Mouse (Mus musculus) hematopoietic stem cell, adult 5-6 weeks (primary cell): ENCODE results near the gene Ppp1r26. TPM values are rescaled to one million over a fixed set of nuclear protein-coding genes. Genes with fewer than 3 reads are reported as not detected.
"Not testable (repeated sequence)": the region's sequence is repeated elsewhere in the genome, so short reads cannot be mapped to it uniquely, and the experiment has no call there.

Source experiments
- ATAC-seq, 2 experiments: fragments of 125-278 bp in 1 of 2; replicated peaks in 1 of 2; 2 replicates each; pipeline ENCODE4 v1.8.0; 2016 to 2017; ENCODE audit warnings: inconsistent platforms in 2 of 2, mild to moderate bottlenecking in 2 of 2, moderate number of reproducible peaks in 2 of 2, low read depth in 1 of 2, moderate TSS enrichment in 1 of 2; ENCODE audit not compliant: low FRiP score in 2 of 2, poor library complexity in 2 of 2, severe bottlenecking in 2 of 2, insufficient read depth in 1 of 2, low TSS enrichment in 1 of 2
- total RNA-seq: library from RNA; stranded (forward); fragments of 172-1452, 232-1000 nt; gene quantifications from 2 replicates; pipeline ENCODE4 v1.2.3, GENCODE M21; 2017

The Ppp1r26 gene
- total RNA-seq, 1 experiment from 2014 or later = 11.7 TPM

DNA sequence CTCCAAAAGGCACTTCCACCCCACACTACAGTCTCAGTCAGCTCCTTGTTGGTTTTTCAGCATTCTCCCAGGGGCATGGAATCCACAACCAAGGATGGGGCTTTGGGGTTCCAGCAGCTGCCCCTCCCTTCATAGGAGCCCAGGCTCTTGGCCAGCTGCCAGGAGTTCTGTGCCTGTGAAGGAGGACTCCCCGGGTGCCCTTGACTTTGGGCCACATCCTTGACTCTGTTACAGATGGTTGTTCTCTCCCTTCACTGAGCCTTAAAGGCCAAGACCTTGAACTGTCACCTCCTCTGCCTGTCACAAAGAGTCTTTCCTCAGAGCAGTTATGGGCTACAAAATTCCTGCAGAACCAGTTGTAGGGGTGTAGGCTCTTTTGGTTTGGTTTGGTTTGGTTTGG lies 13.8 kb upstream of the Ppp1r26 start:
- ATAC-seq = no peak

DNA sequence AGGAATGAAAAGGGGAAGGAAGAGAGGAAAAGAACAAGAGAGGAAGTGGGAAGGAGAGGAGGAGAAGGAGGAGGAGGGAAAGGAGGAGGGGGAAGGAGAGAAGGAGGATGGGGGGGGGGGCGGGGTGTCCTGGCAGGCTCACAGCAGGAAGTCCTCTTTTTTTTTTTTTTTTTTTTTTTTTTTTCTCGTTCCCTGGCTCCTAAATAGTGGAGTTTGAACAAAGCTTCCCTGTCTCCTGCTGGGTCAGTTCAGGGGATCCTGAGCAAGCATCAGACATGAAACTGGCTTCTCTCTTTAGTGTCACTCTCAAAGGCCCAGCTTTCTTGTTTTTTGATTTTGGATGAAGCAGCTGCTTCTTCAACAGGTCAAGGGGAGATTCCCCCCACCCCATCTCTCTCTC lies 13.1 kb upstream of the Ppp1r26 start:
- ATAC-seq = no peak

DNA sequence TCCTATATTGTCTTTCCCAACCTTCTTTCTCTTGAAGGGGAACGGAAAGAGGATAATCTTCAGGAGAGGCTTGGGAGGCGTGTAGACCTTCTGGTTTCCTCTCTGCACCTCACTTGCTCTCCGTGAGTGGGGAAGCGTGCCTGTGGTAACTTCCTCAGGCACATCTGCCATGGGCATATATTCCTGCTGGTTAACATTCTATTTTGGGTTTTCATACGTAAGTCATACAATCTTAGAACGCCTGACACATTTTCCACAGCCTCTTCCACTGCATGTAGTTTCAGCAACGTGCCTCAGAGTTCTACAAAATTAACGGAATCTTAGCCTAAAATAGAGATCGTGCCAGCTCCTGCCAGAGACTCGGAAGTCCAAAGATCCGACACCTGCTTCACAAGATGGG lies 11.2 kb upstream of the Ppp1r26 start:
- no peak for ATAC-seq

DNA sequence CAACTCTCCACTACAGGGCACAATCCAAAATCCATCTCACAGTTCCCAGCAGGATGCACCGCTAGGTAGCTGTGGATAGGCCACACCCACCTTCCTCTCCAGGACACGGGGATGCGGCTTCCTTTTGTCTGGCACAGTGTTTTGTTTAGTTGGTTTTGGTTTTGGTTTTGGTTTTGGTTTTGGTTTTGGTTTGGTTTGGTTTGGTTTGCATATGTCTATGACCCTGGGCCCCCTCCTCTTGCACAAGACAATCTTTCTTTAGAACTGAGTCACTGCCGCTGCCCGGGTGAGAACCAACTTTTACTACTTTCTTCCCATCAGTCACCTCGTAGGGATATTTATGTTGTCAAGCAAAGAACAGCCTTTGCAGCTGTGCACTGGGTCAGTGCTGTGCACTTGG lies 5.8 kb upstream of the Ppp1r26 start:
- no peak for ATAC-seq

DNA sequence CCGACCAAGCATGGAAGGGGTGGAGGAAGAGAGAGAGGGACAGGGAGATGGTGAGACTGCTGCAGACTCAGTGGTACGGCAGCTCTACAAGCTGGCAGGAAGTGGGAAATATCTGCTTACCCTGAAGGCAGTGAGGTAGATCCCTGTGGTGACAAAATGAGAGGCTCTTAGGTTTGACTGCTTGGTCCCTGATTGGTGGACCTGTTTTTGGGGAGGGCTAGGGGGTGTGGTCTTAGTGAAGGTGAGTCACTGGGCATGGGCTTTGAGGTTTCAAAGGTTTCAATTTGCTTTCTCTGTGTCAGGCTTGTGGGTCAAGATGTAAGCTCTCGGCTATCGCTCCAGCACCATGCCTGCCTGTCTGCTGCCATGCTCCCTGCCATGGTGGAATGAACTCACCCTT lies 1.5 kb upstream of the Ppp1r26 start:
- 0 out of 4 replicates have a peak, but pooled peaks of 1 of the 2 experiments have one; percentile 12 for ATAC-seq

DNA sequence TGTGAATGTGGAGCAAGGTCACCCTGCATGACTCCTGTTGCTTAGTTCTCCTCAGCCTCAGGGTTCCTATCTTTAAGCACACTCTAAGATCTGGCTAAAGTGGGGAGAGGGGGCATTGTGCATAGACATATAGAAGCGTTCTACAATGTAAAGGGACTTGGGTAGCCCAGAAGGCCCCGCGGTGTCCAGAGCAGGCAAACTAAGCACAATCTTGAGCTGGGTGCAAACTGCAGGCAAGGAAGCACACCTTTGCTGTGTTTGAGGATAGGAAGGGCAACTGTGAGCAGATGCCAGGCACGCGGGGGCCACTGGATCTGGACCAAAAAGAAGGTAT lies 452 bp upstream of the Ppp1r26 start:
- ATAC-seq = no peak

DNA sequence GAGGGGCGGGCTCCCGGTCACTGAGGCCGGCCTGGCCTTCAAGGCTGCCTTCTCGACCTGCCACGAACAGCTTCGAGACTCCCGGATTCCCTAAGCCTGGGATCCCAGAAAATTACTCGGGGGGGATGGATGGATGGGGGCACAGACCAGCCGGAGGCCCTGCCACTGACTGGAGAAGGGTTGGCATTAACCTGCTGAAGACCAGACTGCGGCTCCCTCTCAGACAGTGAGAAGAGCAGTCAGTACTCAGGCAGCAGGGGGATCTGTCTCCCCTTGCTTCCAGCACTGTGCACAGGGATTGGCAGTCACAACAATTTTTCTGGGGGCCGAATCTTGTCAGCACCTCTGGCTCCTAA lies 693 bp downstream of the Ppp1r26 start:
- no peak for ATAC-seq

DNA sequence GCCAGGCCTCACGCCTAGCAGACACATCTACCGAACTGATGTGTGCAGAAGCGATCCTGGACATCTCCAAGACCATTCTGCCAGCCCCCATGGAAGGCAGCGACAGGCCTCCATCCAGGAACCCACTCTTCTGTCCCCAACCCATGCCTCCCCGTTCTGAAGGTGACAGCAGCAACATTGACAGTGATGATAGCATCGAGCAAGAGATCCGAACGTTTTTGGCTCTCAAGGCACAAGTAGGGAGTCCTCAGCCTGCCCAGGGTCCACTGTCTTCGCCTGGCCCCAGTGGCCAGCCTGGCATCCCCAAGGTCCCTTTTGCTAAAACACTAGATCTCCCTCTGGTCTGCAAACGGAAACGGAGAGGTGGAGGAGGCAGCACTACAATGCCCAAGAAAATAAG lies 5.1 kb downstream of the Ppp1r26 start:
- ATAC-seq = no peak

DNA sequence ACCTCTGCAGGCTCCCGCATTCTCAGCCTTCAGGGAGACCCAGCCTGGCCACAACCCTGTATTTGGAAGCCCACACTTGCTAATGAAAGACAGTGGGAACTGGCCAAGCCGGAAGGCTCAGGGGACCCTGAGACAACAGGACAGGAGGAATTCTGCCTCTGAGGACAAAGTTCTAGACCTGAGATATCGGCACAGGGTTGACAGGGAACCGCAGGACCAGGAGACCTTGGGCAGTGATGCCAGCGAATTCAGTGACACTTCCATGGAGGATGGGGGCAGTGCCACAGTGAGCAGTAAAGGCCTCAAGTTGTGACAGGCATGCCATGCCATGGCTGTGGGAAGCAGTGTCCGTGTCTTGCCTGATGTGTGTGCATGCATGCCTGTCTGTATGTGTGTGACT lies 6.9 kb downstream of the Ppp1r26 start:
- ATAC-seq = no peak

DNA sequence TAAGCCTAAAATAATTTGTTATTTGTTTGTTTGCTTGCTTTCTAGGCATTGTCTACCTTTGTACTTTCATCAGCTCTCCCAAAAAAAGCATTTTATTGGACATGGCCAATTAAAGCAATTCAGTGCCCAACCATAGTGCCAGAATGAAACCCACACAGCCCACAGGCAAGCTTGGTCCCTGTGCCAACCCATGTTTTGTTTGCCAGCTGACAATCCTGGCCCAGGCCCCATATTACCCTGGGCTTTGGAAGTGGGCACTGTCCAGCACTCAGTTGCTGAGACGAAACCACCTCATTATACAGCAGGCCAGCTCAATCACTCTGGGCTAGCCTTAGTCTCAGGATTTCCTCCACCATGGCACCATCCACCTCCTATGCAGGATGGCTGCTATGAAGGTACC lies 10.0 kb downstream of the Ppp1r26 start:
- no peak for ATAC-seq

DNA sequence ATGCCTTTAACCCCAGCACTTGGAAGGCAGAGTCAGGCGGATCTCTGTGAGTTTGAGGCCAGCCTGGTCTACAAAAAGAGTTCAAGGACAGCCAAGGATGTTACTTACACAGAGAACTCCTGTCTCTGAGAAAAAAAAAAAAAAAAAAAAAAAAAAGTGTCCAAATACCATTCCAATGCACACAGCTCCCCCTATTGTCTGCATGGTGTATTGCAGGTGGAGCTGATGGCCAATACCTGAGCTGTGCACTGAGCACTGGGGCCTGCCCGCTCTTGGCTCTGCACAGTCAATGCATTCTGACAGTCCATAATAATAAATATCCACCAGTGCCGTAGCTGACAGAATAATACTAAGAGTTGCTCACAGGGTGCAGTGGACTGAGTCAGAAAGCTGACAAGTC lies 17.3 kb downstream of the Ppp1r26 start:
- no peak; a peak in 1 of 4 replicates for ATAC-seq

DNA sequence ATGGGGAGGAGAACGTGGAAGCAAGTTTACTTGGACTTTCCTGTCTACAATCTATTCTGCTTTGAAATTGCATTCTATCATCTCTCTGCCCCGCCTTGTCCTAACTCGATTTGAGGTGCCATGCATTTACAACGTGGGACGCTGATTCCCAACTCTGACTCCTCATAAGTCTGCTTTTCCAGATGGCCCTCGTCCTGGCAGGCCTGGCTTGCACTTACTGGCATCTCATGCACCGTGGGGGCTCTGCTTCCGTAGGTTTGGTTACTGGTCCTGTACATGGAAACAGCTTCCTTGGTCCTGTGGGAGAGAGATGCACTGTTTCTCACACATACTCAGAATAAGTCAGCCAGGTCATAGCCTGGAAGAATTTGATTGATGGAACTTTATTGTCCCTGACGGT lies 18.3 kb downstream of the Ppp1r26 start:
- no peak for ATAC-seq

DNA sequence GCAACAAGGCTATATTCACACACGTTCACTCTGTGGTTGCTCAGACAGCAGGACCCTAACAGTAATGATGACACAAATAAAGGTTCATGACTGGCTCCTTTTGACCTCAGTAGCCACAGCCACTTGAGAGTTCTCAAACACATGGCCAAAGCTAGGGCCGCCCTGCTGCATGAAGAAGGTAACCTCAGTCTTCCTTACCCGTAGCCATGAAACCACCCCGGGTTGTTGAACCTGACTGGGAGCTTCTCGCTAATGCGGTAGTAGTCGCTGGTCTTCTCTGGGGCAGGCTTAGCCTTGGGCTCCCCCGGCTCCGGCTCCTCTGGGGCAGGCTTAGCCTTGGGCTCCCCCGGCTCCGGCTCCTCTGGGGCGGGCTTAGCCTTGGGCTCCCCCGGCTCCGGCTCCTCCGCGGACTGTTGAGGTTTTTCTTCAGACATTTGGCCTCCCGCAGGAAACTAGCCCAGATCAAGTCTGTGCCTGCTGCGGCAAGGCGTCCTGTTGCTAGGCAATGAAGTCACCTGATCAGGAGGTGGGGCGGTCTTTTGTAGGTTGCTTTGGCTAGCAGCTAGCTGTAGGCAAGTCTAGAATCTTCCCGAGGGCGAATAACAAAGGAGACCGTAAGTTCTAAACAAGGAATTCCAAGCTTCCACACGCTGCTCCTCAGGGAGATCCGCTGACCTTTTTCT lies 19.4 kb downstream of the Ppp1r26 start, which contains the start of gene 1700007K13Rik:
TSS of gene 1700007K13Rik (minus strand) at position 497 of the 683 bp plus-strand sequence.
- ATAC-seq = peak; percentile 67 to 78; a peak in 3 of 4 replicates

DNA sequence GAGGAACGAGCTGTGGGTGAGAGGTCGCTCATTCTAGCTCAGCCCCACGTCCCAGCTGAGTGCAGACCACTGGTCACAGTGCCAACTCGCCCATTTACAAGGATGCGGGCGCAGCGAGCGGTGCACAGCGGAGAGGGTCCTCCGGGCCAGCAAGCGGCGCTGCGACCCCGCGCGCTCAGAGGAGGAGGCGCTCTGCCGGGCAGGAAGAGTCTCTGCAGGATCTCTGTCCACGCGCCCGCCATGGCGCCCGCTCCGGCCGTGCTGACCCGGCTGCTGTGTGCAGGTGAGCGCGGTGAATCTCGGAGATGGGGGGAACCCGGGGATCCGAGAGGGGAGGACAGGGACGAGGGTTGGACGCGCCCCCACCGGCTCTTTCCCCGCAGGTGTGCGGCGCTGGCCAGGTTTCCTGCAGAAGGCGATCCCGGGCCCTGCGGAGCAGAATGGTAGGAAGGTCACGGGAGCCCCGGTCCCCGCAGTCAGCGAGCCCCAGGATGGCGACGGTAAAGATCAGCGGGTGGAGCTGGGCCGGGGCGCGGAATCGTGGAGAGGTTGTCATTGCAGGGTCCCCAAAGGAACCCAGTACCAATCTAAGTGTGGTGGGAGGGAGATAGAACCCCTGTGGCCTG lies 21.4 kb downstream of the Ppp1r26 start, which contains the start of gene Mrps2:
TSS of gene Mrps2 (plus strand) at position 207 of the 626 bp plus-strand sequence.
- ATAC-seq = peak; percentile 71 to 86

DNA sequence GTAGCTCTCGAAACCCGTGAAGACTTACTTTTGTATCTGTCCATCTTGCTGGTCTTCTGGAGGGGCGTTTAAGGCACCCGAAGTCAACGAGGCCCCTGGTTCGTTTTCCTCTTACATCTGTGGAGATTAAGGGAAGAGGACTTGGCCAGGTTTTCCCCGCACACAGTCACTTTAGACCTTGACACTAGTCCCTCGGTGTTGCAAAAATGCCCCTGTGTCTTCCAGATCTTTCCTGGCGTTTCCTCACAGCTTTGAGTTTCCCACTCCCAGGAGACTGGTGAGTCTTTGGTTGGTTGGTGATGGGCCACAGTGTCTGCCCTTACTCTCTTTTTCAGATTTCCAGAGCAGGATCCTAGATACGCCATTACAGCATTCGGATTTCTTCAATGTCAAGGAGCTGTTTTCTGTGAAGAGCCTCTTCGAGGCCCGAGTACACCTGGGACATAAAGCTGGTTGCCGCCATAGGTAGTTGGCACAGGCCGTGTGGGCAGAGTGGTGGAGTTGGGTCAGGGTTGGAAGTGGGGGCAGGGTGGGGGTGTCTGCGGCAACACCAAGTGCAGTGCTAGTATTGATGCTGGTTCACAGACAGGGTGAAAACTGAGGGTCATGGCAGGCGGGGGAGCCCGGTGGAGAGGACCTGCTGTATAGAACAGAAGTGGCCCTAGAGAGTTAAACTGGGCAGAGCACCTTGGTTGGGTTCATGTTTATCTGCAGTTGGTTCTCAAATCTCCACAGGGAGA lies 22.1 kb downstream of the Ppp1r26 start:
- ATAC-seq = no peak

DNA sequence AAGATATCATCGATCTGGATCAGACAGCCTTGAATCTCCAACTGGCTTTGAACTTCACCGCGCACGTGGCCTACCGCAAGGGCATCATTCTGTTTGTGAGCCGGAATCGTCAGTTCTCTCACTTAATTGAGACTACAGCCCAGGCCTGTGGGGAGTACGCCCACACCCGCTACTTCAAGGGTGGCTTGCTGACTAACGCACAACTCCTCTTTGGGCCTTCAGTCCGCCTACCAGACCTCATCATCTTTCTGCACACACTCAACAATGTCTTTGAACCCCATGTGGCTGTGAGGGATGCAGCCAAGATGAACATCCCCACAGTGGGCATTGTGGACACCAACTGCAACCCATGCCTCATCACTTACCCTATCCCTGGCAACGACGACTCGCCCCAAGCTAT lies 22.9 kb downstream of the Ppp1r26 start:
- ATAC-seq = no peak

DNA sequence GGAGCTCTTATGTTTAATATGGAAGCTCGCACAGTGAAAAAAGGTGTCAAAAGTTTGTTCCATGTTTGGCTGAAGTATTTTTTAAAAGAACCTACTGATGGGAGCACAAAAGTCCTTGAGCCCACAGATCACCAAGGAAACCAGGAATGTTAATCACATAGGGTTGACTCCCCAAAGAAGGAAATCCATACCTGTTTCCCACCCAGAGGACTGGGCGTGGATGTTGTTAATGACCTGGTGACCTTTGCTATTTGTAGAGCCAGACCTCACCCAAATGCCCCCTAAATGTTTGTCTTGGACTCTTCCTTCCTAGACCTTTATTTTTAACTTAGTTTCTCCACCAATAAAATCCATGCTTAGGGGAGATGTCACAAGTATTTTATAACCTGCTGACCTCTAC lies 24.0 kb downstream of the Ppp1r26 start:
- no peak for ATAC-seq

DNA sequence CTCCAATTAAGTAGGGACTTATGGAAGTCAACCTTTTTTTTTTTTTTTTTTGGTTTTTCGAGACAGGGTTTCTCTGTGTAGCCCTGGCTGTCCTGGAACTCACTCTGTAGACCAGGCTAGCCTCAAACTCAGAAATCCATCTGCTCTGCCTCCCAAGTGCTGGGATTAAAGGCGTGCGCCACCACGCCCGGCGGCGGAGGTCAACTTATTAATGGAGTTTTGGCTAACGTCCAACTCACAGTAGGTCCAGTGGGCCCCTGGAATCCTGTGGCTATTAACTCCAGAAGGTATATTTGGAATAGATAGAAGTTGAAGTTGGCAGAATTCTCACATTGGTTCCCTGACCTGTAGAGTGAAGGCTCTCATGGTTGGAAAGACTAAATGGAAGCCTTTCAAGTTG lies 25.4 kb downstream of the Ppp1r26 start:
- ATAC-seq = not testable (repeated sequence)
